Mouse (Mus musculus) C2C12 (cell line): ENCODE results near the gene Ccdc159. TPM values are rescaled to one million over a fixed set of nuclear protein-coding genes. Genes with fewer than 3 reads are reported as not detected.

ENCODE experiments used
- H3K27me3 ChIP-seq: one replicate; pipeline ENCODE4 v1.6.1; 2011; ENCODE audit not compliant: control insufficient read depth, insufficient read depth, insufficient read length
- H3K36me3 ChIP-seq: one replicate; pipeline ENCODE4 v1.6.1; 2011; ENCODE audit not compliant: control insufficient read depth, insufficient read depth
- H3K4me3 ChIP-seq: one replicate; pipeline ENCODE4 v1.5.1; 2011; ENCODE audit warnings: mild to moderate bottlenecking, control low read depth; ENCODE audit not compliant: poor library complexity, insufficient read depth, severe bottlenecking
- H3K79me2 ChIP-seq: one replicate; pipeline ENCODE4 v1.6.1; 2011; ENCODE audit not compliant: control insufficient read depth, insufficient read depth
- H3K79me3 ChIP-seq: one replicate; pipeline ENCODE4 v1.6.1; 2011; ENCODE audit warnings: low read depth, control low read depth
- H3ac ChIP-seq: one replicate; pipeline ENCODE3; 2011; ENCODE audit warnings: low read depth; ENCODE audit not compliant: control insufficient read depth, insufficient read length
- CEBPB ChIP-seq: IDR thresholded peaks from one replicate; pipeline ENCODE4 v1.6.1; 2011; ENCODE audit warnings: low read depth, mild to moderate bottlenecking, control low read depth, moderate library complexity
- CTCF ChIP-seq: IDR thresholded peaks from one replicate; pipeline ENCODE4 v1.5.1; 2011; ENCODE audit not compliant: control insufficient read depth, insufficient read depth, insufficient read length
- FOSL1 ChIP-seq: IDR thresholded peaks from one replicate; pipeline ENCODE4 v1.8.0; 2011; ENCODE audit warnings: mild to moderate bottlenecking, low read length; ENCODE audit not compliant: poor library complexity, insufficient read depth, severe bottlenecking
- MAX ChIP-seq: IDR thresholded peaks from one replicate; pipeline ENCODE4 v1.6.1; 2011; ENCODE audit warnings: mild to moderate bottlenecking, control low read depth
- MYOD1 ChIP-seq: IDR thresholded peaks from one replicate; pipeline ENCODE4 v1.6.1; 2011; ENCODE audit warnings: low read depth; ENCODE audit not compliant: control insufficient read depth, insufficient read length
- MYOG ChIP-seq: IDR thresholded peaks from one replicate; pipeline ENCODE4 v1.6.1; 2011; ENCODE audit not compliant: control insufficient read depth, insufficient read length; ENCODE audit errors: extremely low read depth
- USF1 ChIP-seq: IDR thresholded peaks from one replicate; pipeline ENCODE4 v1.6.1; 2011; ENCODE audit warnings: low read depth, mild to moderate bottlenecking, control low read depth, moderate library complexity
- polyA plus RNA-seq: library from polyadenylated mRNA; unstranded; fragments of >200 nt; fragmentation: generic; extraction: Trizol; gene quantifications from one replicate; pipeline ENCODE4 v1.2.1, GENCODE M21; 2012; ENCODE audit warnings: missing spikeins

Ccdc159 gene
- polyA plus RNA-seq, 1 experiment = 1.1 TPM

GRCm38 (mm10) chr9:21916851-21917492, 10.3 kb upstream of the Ccdc159 start:
- TF ChIP-seq MYOD1 (no peak), USF1 (no peak), MYOG (no peak), CTCF (no peak), FOSL1 (no peak), CEBPB (no peak), MAX (no peak)
- no peak overlapping the region for H3ac ChIP-seq
- H3K4me3 ChIP-seq = no peak overlapping the region
- H3K36me3 ChIP-seq = no peaks in the 10 kb centered on the region
- no peaks in the 10 kb centered on the region for H3K79me2 ChIP-seq
- H3K79me3 ChIP-seq = no peaks in the 10 kb centered on the region
- H3K27me3 ChIP-seq = no peaks in the 10 kb centered on the region

GRCm38 (mm10) chr9:21917493-21918034, 9.7 kb upstream of the Ccdc159 start:
- no peaks in the 10 kb centered on the region for H3K79me2 ChIP-seq
- TF ChIP-seq MYOD1 = no peak
- peak overlapping the region; percentile 36 for H3K4me3 ChIP-seq
- no peaks in the 10 kb centered on the region for H3K27me3 ChIP-seq
- H3K79me3 ChIP-seq = no peaks in the 10 kb centered on the region
- H3K36me3 ChIP-seq = no peaks in the 10 kb centered on the region
- peak overlapping the region; percentile 37 for H3ac ChIP-seq

GRCm38 (mm10) chr9:21918035-21918592, 9.2 kb upstream of the Ccdc159 start, which contains the start of gene Rab3d:
Gene Rab3d (minus strand): TSS chr9:21918192.
- TF ChIP-seq FOSL1 = no peak
- peak within 1 kb of the TSS; percentile 36 for H3K4me3 ChIP-seq
- H3K27me3 ChIP-seq = no peaks in the 10 kb centered on the region
- peak within 1 kb of the TSS; percentile 37 for H3ac ChIP-seq
- no peaks in the 10 kb centered on the region for H3K79me2 ChIP-seq
- H3K79me3 ChIP-seq = no peaks in the 10 kb centered on the region
- no peaks in the 10 kb centered on the region for H3K36me3 ChIP-seq

- no peaks in the 10 kb centered on the region for H3K27me3 ChIP-seq
- H3ac ChIP-seq = no peak overlapping the region
- no peak overlapping the region for H3K4me3 ChIP-seq
- no peaks in the 10 kb centered on the region for H3K36me3 ChIP-seq
- no peaks in the 10 kb centered on the region for H3K79me3 ChIP-seq
- H3K79me2 ChIP-seq = no peaks in the 10 kb centered on the region
- TF ChIP-seq MAX (no peak), MYOG (no peak), USF1 (no peak), FOSL1 (no peak), CEBPB (no peak), CTCF (no peak), MYOD1 (no peak)
Observed at GRCm38 (mm10) chr9:21918692-21919384, 8.4 kb upstream of the Ccdc159 start.

- Histone ChIP-seq H3ac (no peak overlapping the region), H3K79me3 (peaks cover 2% of the 10 kb centered on the region), H3K27me3 (no peaks in the 10 kb centered on the region), H3K79me2 (peaks cover 16% of the 10 kb centered on the region), H3K4me3 (no peak overlapping the region), H3K36me3 (no peaks in the 10 kb centered on the region)
- TF ChIP-seq MAX = no peak
Observed at GRCm38 (mm10) chr9:21923036-21923435, 4.2 kb upstream of the Ccdc159 start.

- Histone ChIP-seq H3K79me2 (peaks cover 16% of the 10 kb centered on the region), H3K36me3 (no peaks in the 10 kb centered on the region), H3K4me3 (no peak overlapping the region), H3K27me3 (no peaks in the 10 kb centered on the region), H3ac (no peak overlapping the region), H3K79me3 (peaks cover 2% of the 10 kb centered on the region)
- no peak for TF ChIP-seq FOSL1
- TF ChIP-seq CEBPB = no peak
- no peak for TF ChIP-seq CTCF
- TF ChIP-seq MYOD1 = no peak
- no peak for TF ChIP-seq MAX
- TF ChIP-seq MYOG = no peak
- TF ChIP-seq USF1 = no peak
Observed at GRCm38 (mm10) chr9:21923490-21924098, 3.7 kb upstream of the Ccdc159 start.
